Mouse (Mus musculus): ENCODE results near the gene Plekha4. TPM values are rescaled to one million over a fixed set of nuclear protein-coding genes. Genes with fewer than 3 reads are reported as not detected.

Gene Plekha4
- total and polyA plus RNA-seq, 3 experiments: 0.12 to 0.65 TPM; not detected in 1

GRCm38 (mm10) chr7:45494548-45494947 lies 31.6 kb upstream of the Plekha4 start:
- no peak for DNase-seq (ENCODE audit: low read depth, low spot score)
- Histone ChIP-seq H3K27ac (ENCODE audit: control insufficient read depth, low read depth, low read length) (no peak overlapping the region), H3K36me3 (ENCODE audit: control insufficient read depth in 1 of 2, insufficient read depth in 2 of 2, low read length in 2 of 2) (peaks cover 2 to 14% of the 10 kb centered on the region in 2 experiments), H3K4me3 (ENCODE audit: control insufficient read depth in 1 of 2, insufficient read depth in 1 of 2, low read depth in 2 of 2, low read length in 2 of 2) (no peak overlapping the region), H3K79me2 (ENCODE audit: control insufficient read depth, insufficient read depth, low read length, poor library complexity) (no peaks in the 10 kb centered on the region), H3K27me3 (ENCODE audit: control insufficient read depth in 1 of 2, insufficient read depth in 2 of 2, low read length in 2 of 2) (no peaks in the 10 kb centered on the region), H3K9me3 (replicated peaks; ENCODE audit: insufficient read depth, low read length) (no peaks in the 10 kb centered on the region), H3K9ac (ENCODE audit: control insufficient read depth, low read depth, low read length, poor library complexity, severe bottlenecking) (no peak overlapping the region), H3K4me1 (ENCODE audit: control insufficient read depth in 1 of 2, insufficient read depth in 2 of 2, low read length in 2 of 2) (peaks cover 8 to 14% of the 10 kb centered on the region in 2 experiments)
- TF ChIP-seq ZNF384 (IDR thresholded peaks at IDR 0.05; ENCODE audit: low read depth, low read length): no peak
- no peak for TF ChIP-seq MYB (IDR thresholded peaks at IDR 0.05; ENCODE audit: low read depth, low read length)
- TF ChIP-seq E2F4 (IDR thresholded peaks at IDR 0.05; ENCODE audit: borderline replicate concordance, low read depth, low read length): no peak
- TF ChIP-seq GABPA (IDR thresholded peaks at IDR 0.05; ENCODE audit: low read depth, low read length): no peak

- Histone ChIP-seq H3K79me2 (ENCODE audit: control insufficient read depth, insufficient read depth, low read length, poor library complexity) (no peaks in the 10 kb centered on the region), H3K4me1 (ENCODE audit: control insufficient read depth in 1 of 2, insufficient read depth in 2 of 2, low read length in 2 of 2) (no peaks in the 10 kb centered on the region), H3K27ac (ENCODE audit: control insufficient read depth, low read depth, low read length) (no peak overlapping the region), H3K36me3 (ENCODE audit: control insufficient read depth in 1 of 2, insufficient read depth in 2 of 2, low read length in 2 of 2) (peaks cover 0 to 2% of the 10 kb centered on the region in 2 experiments; a peak in 2 of 4 replicates), H3K27me3 (ENCODE audit: control insufficient read depth in 1 of 2, insufficient read depth in 2 of 2, low read length in 2 of 2) (no peaks in the 10 kb centered on the region), H3K4me3 (ENCODE audit: control insufficient read depth in 1 of 2, insufficient read depth in 1 of 2, low read depth in 2 of 2, low read length in 2 of 2) (no peak overlapping the region), H3K9me3 (replicated peaks; ENCODE audit: insufficient read depth, low read length) (no peaks in the 10 kb centered on the region), H3K9ac (ENCODE audit: control insufficient read depth, low read depth, low read length, poor library complexity, severe bottlenecking) (no peak overlapping the region)
- no peak for DNase-seq (ENCODE audit: low read depth, low spot score)
- TF ChIP-seq HCFC1 (IDR thresholded peaks at IDR 0.05; ENCODE audit: low read depth, low read length) (peak; percentile 74), TBP (IDR thresholded peaks at IDR 0.05; ENCODE audit: low read depth, low read length) (no peak)
Measured at GRCm38 (mm10) chr7:45498427-45498826, 27.7 kb upstream of the Plekha4 start.

DNA sequence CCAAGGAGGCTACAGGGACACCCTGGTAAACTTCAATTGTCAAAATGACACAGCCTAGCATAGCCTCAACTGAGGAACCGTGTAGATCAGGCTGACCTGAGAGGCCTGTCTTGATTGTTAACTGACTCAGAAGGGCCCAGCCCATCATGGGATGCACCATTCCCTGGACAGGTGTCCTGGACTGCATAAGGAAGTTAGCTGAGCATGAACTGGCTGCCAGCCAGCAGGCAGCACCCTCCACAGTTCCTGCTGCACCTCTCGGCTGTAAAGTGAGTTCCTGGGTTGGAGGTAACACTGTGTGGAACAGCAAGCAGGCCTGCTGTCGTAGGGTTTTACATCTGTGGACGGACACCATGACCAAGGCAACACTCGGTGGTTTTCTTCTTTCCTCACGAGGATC lies 18.5 kb upstream of the Plekha4 start:
- no peak overlapping the region; the same call in 1 of the 2 replicates for H3K9ac ChIP-seq (ENCODE audit: control insufficient read depth, low read depth, low read length, poor library complexity, severe bottlenecking)
- H3K79me2 ChIP-seq (ENCODE audit: control insufficient read depth, insufficient read depth, low read length, poor library complexity): peaks cover 26% of the 10 kb centered on the region
- H3K36me3 ChIP-seq (ENCODE audit: control insufficient read depth in 1 of 2, insufficient read depth in 2 of 2, low read length in 2 of 2): peaks cover 8 to 16% of the 10 kb centered on the region in 2 experiments
- H3K27ac ChIP-seq (ENCODE audit: control insufficient read depth, low read depth, low read length): peak overlapping the region; percentile 95
- H3K4me3 ChIP-seq (ENCODE audit: control insufficient read depth in 1 of 2, insufficient read depth in 1 of 2, low read depth in 2 of 2, low read length in 2 of 2): no peak overlapping the region
- H3K9me3 ChIP-seq (replicated peaks; ENCODE audit: insufficient read depth, low read length): no peaks in the 10 kb centered on the region
- peak; percentile 55 for DNase-seq (ENCODE audit: low read depth, low spot score)
- TF ChIP-seq MEF2A (IDR thresholded peaks at IDR 0.05; ENCODE audit: extremely low read depth, insufficient replicate concordance, low read depth, low read length, poor library complexity, severe bottlenecking): no peak
- no peaks in the 10 kb centered on the region for H3K27me3 ChIP-seq (ENCODE audit: control insufficient read depth in 1 of 2, insufficient read depth in 2 of 2, low read length in 2 of 2)
- peaks cover 7 to 10% of the 10 kb centered on the region in 2 experiments for H3K4me1 ChIP-seq (ENCODE audit: control insufficient read depth in 1 of 2, insufficient read depth in 2 of 2, low read length in 2 of 2)

GRCm38 (mm10) chr7:45508561-45508960 lies 17.6 kb upstream of the Plekha4 start:
- Histone ChIP-seq H3K36me3 (ENCODE audit: control insufficient read depth in 1 of 2, insufficient read depth in 2 of 2, low read length in 2 of 2) (peaks cover 8 to 16% of the 10 kb centered on the region in 2 experiments), H3K4me1 (ENCODE audit: control insufficient read depth in 1 of 2, insufficient read depth in 2 of 2, low read length in 2 of 2) (peaks cover 7 to 10% of the 10 kb centered on the region in 2 experiments), H3K27me3 (ENCODE audit: control insufficient read depth in 1 of 2, insufficient read depth in 2 of 2, low read length in 2 of 2) (no peaks in the 10 kb centered on the region), H3K9me3 (replicated peaks; ENCODE audit: insufficient read depth, low read length) (no peaks in the 10 kb centered on the region), H3K9ac (ENCODE audit: control insufficient read depth, low read depth, low read length, poor library complexity, severe bottlenecking) (peak overlapping the region; percentile 86), H3K27ac (ENCODE audit: control insufficient read depth, low read depth, low read length) (peak overlapping the region; percentile 95), H3K79me2 (ENCODE audit: control insufficient read depth, insufficient read depth, low read length, poor library complexity) (peaks cover 26% of the 10 kb centered on the region), H3K4me3 (ENCODE audit: control insufficient read depth in 1 of 2, insufficient read depth in 1 of 2, low read depth in 2 of 2, low read length in 2 of 2) (peak overlapping the region; percentile 72 to 87)
- DNase-seq (ENCODE audit: low read depth, low spot score): peak; percentile 96
- TF ChIP-seq E2F4 (IDR thresholded peaks at IDR 0.05; ENCODE audit: borderline replicate concordance, low read depth, low read length): 0 out of 2 replicates have a peak, but pooled peaks have one; percentile 43
- TF ChIP-seq KAT2A (conservative IDR thresholded peaks at IDR 0.05; ENCODE audit: low read depth, low read length): 0 out of 2 replicates have a peak, but pooled peaks have one; percentile 30
- TF ChIP-seq ZC3H11A (IDR thresholded peaks at IDR 0.05; ENCODE audit: low read depth, low read length): 0 out of 2 replicates have a peak, but pooled peaks have one; percentile 15
- peak; percentile 86 for TF ChIP-seq TBP (IDR thresholded peaks at IDR 0.05; ENCODE audit: low read depth, low read length)
- peak; percentile 86; the same call in 1 of the 2 replicates for TF ChIP-seq MAX (IDR thresholded peaks at IDR 0.05; ENCODE audit: low read length)
- TF ChIP-seq ELF1 (IDR thresholded peaks at IDR 0.05; ENCODE audit: low read depth, low read length): 0 out of 2 replicates have a peak, but pooled peaks have one; percentile 19
- TF ChIP-seq SMC3 (IDR thresholded peaks at IDR 0.05; ENCODE audit: low read depth, low read length): no peak
- peak; percentile 63 for TF ChIP-seq RCOR1 (IDR thresholded peaks at IDR 0.05; ENCODE audit: low read depth, low read length)
- TF ChIP-seq CHD1 (IDR thresholded peaks at IDR 0.05; ENCODE audit: low read depth, low read length): no peak
- peak; percentile 70 for TF ChIP-seq TCF12 (IDR thresholded peaks at IDR 0.05; ENCODE audit: low read depth, low read length)
- TF ChIP-seq USF2 (IDR thresholded peaks at IDR 0.05; ENCODE audit: borderline replicate concordance in 1 of 2, insufficient read depth in 1 of 2, low read depth in 1 of 2, low read length in 2 of 2): peak in 1 of 2 experiments; percentile 62; a peak in 1 of 4 replicates
- peak; percentile 69; the same call in 1 of the 2 replicates for TF ChIP-seq MYC (IDR thresholded peaks at IDR 0.05; ENCODE audit: low read depth, low read length)
- TF ChIP-seq ETS1 (IDR thresholded peaks at IDR 0.05; ENCODE audit: low read depth, low read length): peak; percentile 86
- peak; percentile 48; the same call in 1 of the 2 replicates for TF ChIP-seq HCFC1 (IDR thresholded peaks at IDR 0.05; ENCODE audit: low read depth, low read length)
- no peak for TF ChIP-seq ZNF384 (IDR thresholded peaks at IDR 0.05; ENCODE audit: low read depth, low read length)

Measured in MEL (cell line).